Mouse (Mus musculus): ENCODE measurements around the gene Ppp1r15a. TPM values are rescaled to one million over a fixed set of nuclear protein-coding genes. Genes with fewer than 3 reads are reported as not detected.

Ppp1r15a gene
- polyA plus RNA-seq, 1 experiment from 2014 or later: 12.9 TPM

DNA sequence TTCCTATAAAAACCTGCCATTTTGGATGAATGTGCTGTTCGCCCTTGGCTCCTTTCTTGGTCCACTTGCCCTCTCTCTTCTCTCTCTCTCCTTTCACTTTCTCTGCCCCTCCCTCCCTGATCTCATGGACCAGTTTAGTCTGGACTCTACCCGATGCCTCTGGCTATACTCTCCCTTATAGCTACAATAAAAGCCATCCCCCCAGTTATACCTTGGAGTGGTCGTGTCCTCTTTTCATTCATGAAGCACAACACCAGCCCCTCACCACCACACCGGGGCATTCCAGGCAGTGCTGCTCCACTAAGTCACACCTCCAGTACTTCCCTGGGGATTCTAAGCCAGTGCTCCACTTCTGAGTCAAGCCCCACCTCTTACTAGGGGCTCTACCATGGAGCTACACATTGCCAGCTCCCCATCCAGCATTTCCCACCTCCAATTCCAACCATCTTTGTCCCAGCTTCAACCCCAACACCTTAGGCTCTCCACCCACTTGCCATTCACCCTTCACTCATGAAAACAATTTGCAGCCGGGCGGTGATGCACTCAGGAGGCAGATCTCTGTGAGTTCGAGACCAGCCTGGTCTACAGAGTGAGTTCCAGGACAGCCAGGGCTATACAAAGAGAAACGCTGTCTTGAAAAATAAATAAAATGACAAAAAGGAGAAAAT lies 41.2 kb upstream of the Ppp1r15a start:
- WGBS: 81% methylated on average over 8 of the region's 8 CpGs
- H3K9ac ChIP-seq: peak overlapping the region; percentile 26; the same call in 1 of the 2 replicates
- peak overlapping the region; percentile 75 for H3K4me2 ChIP-seq (replicated peaks)
- DNase-seq (ENCODE audit: low spot score): no peak
- ATAC-seq (ENCODE audit: low FRiP score): no peak
- H3K27me3 ChIP-seq (ENCODE audit: control insufficient read depth, insufficient read depth, low read length): no peaks in the 10 kb centered on the region
- no peak overlapping the region for H3K4me3 ChIP-seq (replicated peaks; ENCODE audit: low read length)
- peak overlapping the region; percentile 68 for H3K27ac ChIP-seq
- peaks cover 22% of the 10 kb centered on the region for H3K4me1 ChIP-seq (replicated peaks; ENCODE audit: control insufficient read depth, insufficient read depth, low read length)
- no peaks in the 10 kb centered on the region for H3K9me3 ChIP-seq (ENCODE audit: control insufficient read depth, low read length)
- H3K36me3 ChIP-seq (replicated peaks; ENCODE audit: control insufficient read depth, insufficient read depth): no peaks in the 10 kb centered on the region

DNA sequence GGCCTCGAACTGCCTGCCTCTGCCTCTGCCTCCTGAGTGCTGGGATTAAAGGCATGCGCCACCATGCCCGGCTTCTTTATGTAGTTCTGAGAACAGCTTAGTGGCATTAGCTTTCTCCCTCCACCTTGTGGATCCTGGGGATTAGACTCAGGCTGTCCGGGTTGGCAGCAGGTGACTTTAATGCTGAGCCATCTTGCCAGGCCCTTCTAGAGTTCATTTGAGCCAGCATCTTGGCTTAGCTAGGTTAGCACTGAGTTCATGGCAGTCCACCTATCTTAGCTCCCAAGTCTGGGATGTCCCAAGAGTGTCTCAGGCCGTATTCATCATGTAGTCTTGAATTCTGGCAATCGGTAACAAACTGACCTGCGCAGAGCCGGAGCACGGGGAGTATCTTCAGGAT lies 39.4 kb upstream of the Ppp1r15a start:
- no peaks in the 10 kb centered on the region for H3K9me3 ChIP-seq (ENCODE audit: control insufficient read depth, low read length)
- no peaks in the 10 kb centered on the region for H3K27me3 ChIP-seq (ENCODE audit: control insufficient read depth, insufficient read depth, low read length)
- no peaks in the 10 kb centered on the region for H3K36me3 ChIP-seq (replicated peaks; ENCODE audit: control insufficient read depth, insufficient read depth)
- DNase-seq (ENCODE audit: low spot score) (no peak), ATAC-seq (ENCODE audit: low FRiP score) (no peak)
- no peak overlapping the region for H3K4me3 ChIP-seq (replicated peaks; ENCODE audit: low read length)
- H3K4me1 ChIP-seq (replicated peaks; ENCODE audit: control insufficient read depth, insufficient read depth, low read length): peaks cover 9% of the 10 kb centered on the region
- no peak overlapping the region for H3K27ac ChIP-seq
- no peak overlapping the region for H3K4me2 ChIP-seq (replicated peaks)
- 88% methylated on average over 9 of the region's 9 CpGs for WGBS
- no peak overlapping the region for H3K9ac ChIP-seq

DNA sequence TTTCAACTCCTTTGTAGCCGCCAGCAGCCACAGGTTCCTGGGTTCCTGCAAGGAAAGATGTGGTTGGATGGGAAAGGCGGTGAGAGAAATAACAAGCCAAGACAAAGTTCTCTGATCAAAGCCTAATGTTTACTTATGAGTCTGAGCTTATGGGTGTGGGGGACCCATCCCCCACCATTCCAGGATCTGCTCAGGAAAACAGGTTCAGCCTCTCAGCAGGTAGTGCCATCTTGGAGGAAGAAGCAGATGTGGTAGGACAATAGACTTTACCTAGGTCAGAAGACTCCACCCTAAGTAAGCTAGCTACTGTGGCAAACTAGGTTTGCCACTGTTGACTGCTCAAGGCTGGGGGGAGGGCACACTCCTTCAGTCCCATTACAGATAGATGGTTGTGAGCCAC lies 38.7 kb upstream of the Ppp1r15a start:
- no peaks in the 10 kb centered on the region for H3K27me3 ChIP-seq (ENCODE audit: control insufficient read depth, insufficient read depth, low read length)
- H3K4me1 ChIP-seq (replicated peaks; ENCODE audit: control insufficient read depth, insufficient read depth, low read length): peaks cover 9% of the 10 kb centered on the region
- DNase-seq (ENCODE audit: low spot score) (no peak), ATAC-seq (ENCODE audit: low FRiP score) (no peak)
- no peaks in the 10 kb centered on the region for H3K36me3 ChIP-seq (replicated peaks; ENCODE audit: control insufficient read depth, insufficient read depth)
- WGBS: 79% methylated on average over 2 of the region's 2 CpGs
- no peak overlapping the region for H3K27ac ChIP-seq
- no peak overlapping the region for H3K9ac ChIP-seq
- no peak overlapping the region for H3K4me3 ChIP-seq (replicated peaks; ENCODE audit: low read length)
- H3K4me2 ChIP-seq (replicated peaks): no peak overlapping the region
- no peaks in the 10 kb centered on the region for H3K9me3 ChIP-seq (ENCODE audit: control insufficient read depth, low read length)

DNA sequence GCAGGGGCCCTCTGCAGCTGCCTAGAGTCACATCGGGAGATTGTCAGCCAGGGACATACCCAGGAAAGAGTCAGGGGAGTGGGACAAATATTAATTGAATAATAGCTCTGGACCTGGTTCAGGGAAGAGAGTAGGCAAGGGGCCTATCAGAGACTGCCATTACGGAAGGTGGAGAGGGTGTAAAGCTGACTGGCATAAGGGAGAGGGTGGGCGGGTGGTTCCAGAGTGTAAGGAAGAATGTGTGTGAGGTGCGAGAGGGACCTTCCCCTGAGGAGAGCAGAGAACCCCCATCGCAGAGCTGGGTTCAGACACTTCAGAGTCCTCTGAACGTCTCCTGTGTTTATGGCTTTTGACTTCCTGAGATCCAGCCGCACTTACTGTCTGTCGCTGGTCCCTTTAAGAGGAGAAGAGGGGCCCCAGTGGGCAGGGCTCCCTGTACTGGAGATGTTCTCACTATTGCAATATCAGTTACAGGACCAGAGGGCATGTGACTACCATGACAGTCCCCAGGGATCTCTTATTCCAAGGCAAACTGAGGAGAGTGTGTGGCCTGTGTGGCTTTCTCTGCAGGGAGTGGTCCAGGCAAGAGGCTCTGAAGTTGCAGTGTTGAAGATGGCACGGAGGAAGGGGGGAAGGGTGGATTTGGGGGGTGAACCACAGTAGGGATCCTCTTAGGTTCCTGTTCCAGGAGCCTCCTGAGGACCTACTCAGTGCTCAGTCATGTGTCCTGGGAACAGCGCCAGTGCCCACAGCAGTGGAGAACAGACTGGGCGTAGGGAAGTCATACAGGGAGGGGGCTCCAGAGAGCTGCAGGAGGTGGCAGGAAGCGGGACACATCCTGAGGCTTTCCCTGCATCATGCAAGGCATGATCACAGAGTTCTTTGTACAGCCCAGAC lies 35.8 kb upstream of the Ppp1r15a start:
- no peak for ATAC-seq (ENCODE audit: low FRiP score)
- DNase-seq (ENCODE audit: low spot score): no peak
- Histone ChIP-seq H3K9me3 (ENCODE audit: control insufficient read depth, low read length) (no peaks in the 10 kb centered on the region), H3K4me3 (replicated peaks; ENCODE audit: low read length) (no peak overlapping the region), H3K4me1 (replicated peaks; ENCODE audit: control insufficient read depth, insufficient read depth, low read length) (0 out of 2 replicates have a peak, but pooled peaks cover 2% of the 10 kb centered on the region), H3K36me3 (replicated peaks; ENCODE audit: control insufficient read depth, insufficient read depth) (no peaks in the 10 kb centered on the region), H3K27me3 (ENCODE audit: control insufficient read depth, insufficient read depth, low read length) (no peaks in the 10 kb centered on the region), H3K27ac (no peak overlapping the region), H3K9ac (no peak overlapping the region), H3K4me2 (replicated peaks) (no peak overlapping the region)
- WGBS: 55% methylated on average over 12 of the region's 12 CpGs

DNA sequence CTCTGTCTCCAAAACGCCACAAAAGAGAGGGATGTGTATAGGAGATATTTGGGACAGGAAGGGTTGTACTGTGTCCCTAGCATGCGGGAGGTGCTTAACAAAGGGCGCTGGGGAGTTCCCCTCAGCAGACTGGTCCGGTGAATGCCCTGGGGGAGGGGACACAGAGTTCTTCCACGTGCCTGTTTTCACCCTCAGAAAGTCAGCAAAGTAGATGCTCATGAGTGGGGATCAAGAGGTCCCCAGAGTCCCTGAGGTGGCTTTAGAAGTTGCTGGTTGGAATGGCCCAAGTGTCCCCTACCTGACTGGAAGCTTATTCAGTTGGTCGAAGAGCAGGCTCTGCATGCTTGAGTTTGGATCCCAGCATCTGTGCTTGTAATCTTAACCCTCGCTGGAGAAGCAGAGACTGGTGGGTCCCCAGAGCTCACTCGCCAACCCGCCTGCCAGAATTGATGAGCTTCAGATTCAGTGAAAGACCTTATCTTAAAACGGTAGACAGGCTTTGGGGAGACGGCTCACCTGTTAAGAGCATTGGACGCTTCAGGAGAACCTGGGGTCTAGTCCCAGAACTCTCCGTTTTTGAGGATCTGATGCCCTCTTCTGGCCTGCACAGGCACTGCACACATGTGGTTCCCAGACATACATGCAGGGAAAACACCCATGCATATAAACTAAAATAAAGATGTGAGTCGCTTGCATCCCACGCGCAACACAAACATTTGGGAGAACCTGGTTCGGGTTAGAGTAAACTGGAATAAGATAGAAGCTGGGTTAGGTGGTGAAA lies 35.0 kb upstream of the Ppp1r15a start:
- Histone ChIP-seq H3K4me1 (replicated peaks; ENCODE audit: control insufficient read depth, insufficient read depth, low read length) (0 out of 2 replicates have a peak, but pooled peaks cover 2% of the 10 kb centered on the region), H3K4me3 (replicated peaks; ENCODE audit: low read length) (no peak overlapping the region), H3K4me2 (replicated peaks) (peak overlapping the region; percentile 30; the same call in 1 of the 2 replicates), H3K9me3 (ENCODE audit: control insufficient read depth, low read length) (no peaks in the 10 kb centered on the region), H3K9ac (no peak overlapping the region), H3K27ac (no peak overlapping the region), H3K36me3 (replicated peaks; ENCODE audit: control insufficient read depth, insufficient read depth) (no peaks in the 10 kb centered on the region), H3K27me3 (ENCODE audit: control insufficient read depth, insufficient read depth, low read length) (no peaks in the 10 kb centered on the region)
- 31% methylated on average over 17 of the region's 17 CpGs for WGBS
- peak; percentile 84 for DNase-seq (ENCODE audit: low spot score)
- peak; percentile 55; the same call in 1 of the 2 replicates for ATAC-seq (ENCODE audit: low FRiP score)

DNA sequence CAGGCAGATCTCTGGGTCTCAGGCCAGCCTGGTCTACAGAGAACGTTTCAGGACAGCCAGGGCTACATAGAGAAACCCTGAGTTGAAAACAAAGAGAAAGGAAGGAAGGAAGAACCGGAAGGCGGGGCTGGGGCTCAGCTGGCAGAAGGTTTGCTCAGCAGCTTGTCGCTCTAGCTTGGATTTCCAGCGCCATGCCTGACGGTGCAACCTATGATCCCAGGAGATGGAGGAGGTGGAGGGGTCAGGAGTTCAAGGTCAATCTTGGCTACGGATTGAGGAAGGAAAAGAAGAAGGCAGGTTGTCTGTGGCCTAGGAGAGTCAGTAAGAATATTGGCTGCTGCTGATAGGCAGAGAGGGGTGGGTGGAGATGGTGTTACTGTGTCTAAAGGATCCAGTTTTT lies 34.2 kb upstream of the Ppp1r15a start:
- Histone ChIP-seq H3K9ac (no peak overlapping the region), H3K4me1 (replicated peaks; ENCODE audit: control insufficient read depth, insufficient read depth, low read length) (0 out of 2 replicates have a peak, but pooled peaks cover 2% of the 10 kb centered on the region), H3K4me2 (replicated peaks) (no peak overlapping the region), H3K4me3 (replicated peaks; ENCODE audit: low read length) (no peak overlapping the region), H3K27me3 (ENCODE audit: control insufficient read depth, insufficient read depth, low read length) (no peaks in the 10 kb centered on the region), H3K9me3 (ENCODE audit: control insufficient read depth, low read length) (no peaks in the 10 kb centered on the region), H3K36me3 (replicated peaks; ENCODE audit: control insufficient read depth, insufficient read depth) (no peaks in the 10 kb centered on the region), H3K27ac (no peak overlapping the region)
- no peak for DNase-seq (ENCODE audit: low spot score)
- ATAC-seq (ENCODE audit: low FRiP score): no peak
- WGBS: 81% methylated on average over 7 of the region's 7 CpGs

DNA sequence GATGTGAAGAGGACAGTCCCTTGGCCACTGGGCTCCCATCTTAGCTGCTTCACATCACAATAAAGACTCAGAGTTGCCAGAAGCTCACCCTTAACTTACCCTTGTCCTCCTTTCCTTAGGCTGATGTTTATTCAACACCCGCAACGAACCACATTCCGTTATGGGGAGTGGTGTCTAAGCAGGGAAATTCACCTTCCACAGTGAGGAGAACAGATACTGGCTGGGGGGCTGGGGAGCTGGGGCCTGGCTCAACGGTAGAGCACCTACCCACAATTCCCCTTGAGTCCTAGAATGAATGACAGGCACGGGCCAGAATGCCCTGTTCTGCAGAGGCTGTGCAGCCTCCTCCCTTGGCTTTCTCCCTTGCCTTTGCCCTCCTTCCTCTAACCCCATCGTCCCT lies 32.8 kb upstream of the Ppp1r15a start:
- Histone ChIP-seq H3K27ac (no peak overlapping the region), H3K9ac (no peak overlapping the region), H3K4me2 (replicated peaks) (no peak overlapping the region), H3K27me3 (ENCODE audit: control insufficient read depth, insufficient read depth, low read length) (no peaks in the 10 kb centered on the region), H3K4me1 (replicated peaks; ENCODE audit: control insufficient read depth, insufficient read depth, low read length) (0 out of 2 replicates have a peak, but pooled peaks cover 2% of the 10 kb centered on the region), H3K9me3 (ENCODE audit: control insufficient read depth, low read length) (no peaks in the 10 kb centered on the region), H3K36me3 (replicated peaks; ENCODE audit: control insufficient read depth, insufficient read depth) (no peaks in the 10 kb centered on the region), H3K4me3 (replicated peaks; ENCODE audit: low read length) (no peak overlapping the region)
- no peak for ATAC-seq (ENCODE audit: low FRiP score)
- no peak for DNase-seq (ENCODE audit: low spot score)
- WGBS: 63% methylated on average over 6 of the region's 6 CpGs

DNA sequence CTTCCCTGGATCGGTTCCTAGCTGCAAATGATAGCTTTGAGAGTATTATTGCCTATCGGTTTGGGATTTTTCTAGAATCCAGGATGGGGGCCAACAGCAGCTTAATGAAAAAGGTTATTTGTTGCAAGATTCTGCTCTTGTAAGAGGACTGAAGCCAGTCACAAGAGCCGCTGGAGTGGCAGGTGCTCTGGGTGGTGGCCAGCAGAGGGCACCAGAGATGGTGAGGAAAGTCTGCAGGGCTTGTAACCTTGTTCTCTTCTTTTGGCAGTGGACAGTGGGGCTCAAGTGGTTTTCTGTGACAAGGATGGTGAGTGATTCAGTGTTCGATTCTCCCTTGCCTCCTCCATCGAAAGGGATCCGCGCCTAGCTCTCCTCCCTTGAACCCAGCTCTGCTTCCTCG lies 29.7 kb upstream of the Ppp1r15a start:
- Histone ChIP-seq H3K9me3 (ENCODE audit: control insufficient read depth, low read length) (no peaks in the 10 kb centered on the region), H3K36me3 (replicated peaks; ENCODE audit: control insufficient read depth, insufficient read depth) (no peaks in the 10 kb centered on the region), H3K27me3 (ENCODE audit: control insufficient read depth, insufficient read depth, low read length) (no peaks in the 10 kb centered on the region), H3K27ac (no peak overlapping the region), H3K9ac (no peak overlapping the region), H3K4me1 (replicated peaks; ENCODE audit: control insufficient read depth, insufficient read depth, low read length) (no peaks in the 10 kb centered on the region), H3K4me2 (replicated peaks) (no peak overlapping the region), H3K4me3 (replicated peaks; ENCODE audit: low read length) (no peak overlapping the region)
- 24% methylated on average over 8 of the region's 8 CpGs for WGBS
- ATAC-seq (ENCODE audit: low FRiP score): no peak
- DNase-seq (ENCODE audit: low spot score): peak; percentile 78

DNA sequence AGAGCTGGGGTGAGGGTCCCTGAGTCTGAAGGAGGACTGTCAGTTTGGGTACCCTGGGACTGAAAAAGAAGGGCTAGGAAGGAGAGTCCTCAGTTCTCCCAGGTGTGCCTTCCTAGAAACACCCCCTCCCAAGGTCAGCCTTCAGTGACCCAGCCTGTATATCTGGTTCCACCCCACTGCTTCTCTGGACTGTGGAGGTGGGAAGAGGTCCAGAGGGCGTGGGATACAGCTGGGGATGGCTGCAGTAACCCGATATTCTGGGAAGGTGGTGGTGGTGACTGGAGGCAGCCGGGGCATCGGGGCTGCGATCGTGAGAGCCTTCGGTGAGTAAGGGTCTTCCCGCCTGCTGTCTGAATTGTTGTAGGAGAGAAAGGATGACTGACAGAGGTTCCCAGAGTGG lies 28.7 kb upstream of the Ppp1r15a start, which contains the start of gene Hsd17b14:
Gene Hsd17b14 (plus strand): TSS at position 150 of the 400 bp plus-strand sequence.
- Histone ChIP-seq H3K4me3 (replicated peaks; ENCODE audit: low read length) (no peak within 1 kb of the TSS), H3K9me3 (ENCODE audit: control insufficient read depth, low read length) (no peaks in the 10 kb centered on the region), H3K4me2 (replicated peaks) (no peak within 1 kb of the TSS), H3K9ac (no peak within 1 kb of the TSS), H3K27me3 (ENCODE audit: control insufficient read depth, insufficient read depth, low read length) (no peaks in the 10 kb centered on the region), H3K27ac (no peak within 1 kb of the TSS), H3K36me3 (replicated peaks; ENCODE audit: control insufficient read depth, insufficient read depth) (no peaks in the 10 kb centered on the region), H3K4me1 (replicated peaks; ENCODE audit: control insufficient read depth, insufficient read depth, low read length) (no peaks in the 10 kb centered on the region)
- ATAC-seq (ENCODE audit: low FRiP score) (no peak), DNase-seq (ENCODE audit: low spot score) (no peak)
- 45% methylated on average over 8 of the region's 8 CpGs for WGBS

Data from hindbrain, embryonic 14.5 days (tissue).